Mouse (Mus musculus) liver, postnatal 0 days (tissue): Measurements from ENCODE around the gene Ttc23l. TPM values are rescaled to one million over a fixed set of nuclear protein-coding genes. Genes with fewer than 3 reads are reported as not detected.

Experiments
- ATAC-seq: fragments of 200-750 bp; cut with Nextera tagmentation; 2 replicates; pipeline ENCODE4 v1.8.0; 2017; ENCODE audit warnings: mild to moderate bottlenecking, moderate library complexity
- DNase-seq: peaks from one replicate; pipeline ENCODE4 v3.0.0-alpha.2; 2016
- H3K27ac ChIP-seq: fragments of 300-500 bp; sonication (generic); 2 replicates; pipeline ENCODE4 v1.5.1; 2014; ENCODE audit warnings: antibody characterized with exemption, moderate library complexity, mild to moderate bottlenecking, low read depth
- H3K27me3 ChIP-seq: fragments of 300-500 bp; sonication (generic); 2 replicates; pipeline ENCODE4 v1.6.1; 2014; ENCODE audit warnings: low read length, control low read depth, mixed read lengths; ENCODE audit not compliant: insufficient read depth
- H3K36me3 ChIP-seq: fragments of 300-500 bp; sonication (generic); replicated peaks from 2 replicates; pipeline ENCODE4 v1.6.1; 2014; ENCODE audit warnings: mild to moderate bottlenecking, control low read depth, low read length, moderate library complexity, mixed read lengths; ENCODE audit not compliant: insufficient read depth
- H3K4me1 ChIP-seq: fragments of 300-500 bp; sonication (generic); 2 replicates; pipeline ENCODE4 v1.6.1; 2014; ENCODE audit warnings: antibody characterized with exemption, mild to moderate bottlenecking, control low read depth; ENCODE audit not compliant: insufficient read depth
- H3K4me2 ChIP-seq: fragments of 300-500 bp; sonication (generic); 2 replicates; pipeline ENCODE4 v1.6.1; 2014; ENCODE audit warnings: low read depth, mild to moderate bottlenecking, low read length, moderate library complexity, mixed read lengths
- H3K4me3 ChIP-seq: fragments of 300-500 bp; sonication (generic); 2 replicates; pipeline ENCODE4 v1.5.1; 2014; ENCODE audit warnings: low read depth, low read length
- H3K9ac ChIP-seq: fragments of 300-500 bp; sonication (generic); replicated peaks from 2 replicates; pipeline ENCODE4 v1.6.1; 2014; ENCODE audit warnings: mild to moderate bottlenecking, moderate library complexity
- H3K9me3 ChIP-seq: fragments of 300-500 bp; sonication (generic); 2 replicates; pipeline ENCODE4 v1.6.1; 2016; ENCODE audit warnings: mild to moderate bottlenecking, control low read depth, low read length, mixed read lengths
- CTCF ChIP-seq: sonication (generic); IDR thresholded peaks from 2 replicates; pipeline ENCODE4 v1.5.1; 2016; ENCODE audit warnings: antibody characterized with exemption, low read depth
- EP300 ChIP-seq: IDR thresholded peaks from 2 replicates; pipeline ENCODE4 v1.6.1; 2016; ENCODE audit warnings: antibody characterized with exemption, low read depth, mild to moderate bottlenecking
- WGBS: fragments of 180-500 bp; shearing (Covaris S2); extraction: QIAGEN DNeasy Blood & Tissue Kit; methylation state at CpG from one replicate; pipeline ENCODE4 v1.1.7; 2014; ENCODE audit not compliant: insufficient replicate concordance; 5-methylcytosine and 5-hydroxymethylcytosine counted together
- polyA plus RNA-seq: library from polyadenylated mRNA; unstranded; fragments of >200 nt; fragmentation: Nextera tagmentation; extraction: Ambion mirVana; gene quantifications from 2 replicates; pipeline ENCODE4 v1.2.1, GENCODE M21; 2015

Ttc23l gene
- polyA plus RNA-seq, result not detected in 2 replicates

GRCm38 (mm10) chr15:10558465-10558864, at the start of gene Ttc23l:
Ttc23l (minus strand) TSS chr15:10558668.
- Histone ChIP-seq H3K36me3 (no peaks in the 10 kb centered on the region), H3K4me2 (no peak within 1 kb of the TSS), H3K27me3 (no peaks in the 10 kb centered on the region), H3K27ac (no peak within 1 kb of the TSS), H3K9ac (no peak within 1 kb of the TSS), H3K4me3 (no peak within 1 kb of the TSS), H3K4me1 (no peaks in the 10 kb centered on the region), H3K9me3 (no peaks in the 10 kb centered on the region)
- 74% methylated on average over 13 of the region's 13 CpGs for WGBS
- TF ChIP-seq CTCF (no peak), EP300 (no peak)
- ATAC-seq, result no peak
- DNase-seq, result no peak

GRCm38 (mm10) chr15:10599413-10599812, 40.9 kb upstream of the Ttc23l start:
- Histone ChIP-seq H3K27me3 (no peaks in the 10 kb centered on the region), H3K27ac (no peak overlapping the region), H3K36me3 (no peaks in the 10 kb centered on the region), H3K9ac (no peak overlapping the region), H3K9me3 (no peaks in the 10 kb centered on the region), H3K4me2 (no peak overlapping the region), H3K4me1 (no peaks in the 10 kb centered on the region; the same call in 1 of the 2 replicates), H3K4me3 (no peak overlapping the region)
- no peak for TF ChIP-seq CTCF
- no peak for TF ChIP-seq EP300
- no peak for DNase-seq
- no peak for ATAC-seq
- 64% methylated on average over 7 of the region's 7 CpGs for WGBS

- TF ChIP-seq EP300 (no peak), CTCF (no peak)
- H3K27ac ChIP-seq, result no peak overlapping the region
- WGBS, result 81% methylated on average over 16 of the region's 16 CpGs
- no peaks in the 10 kb centered on the region for H3K36me3 ChIP-seq
- no peak overlapping the region for H3K4me2 ChIP-seq
- no peaks in the 10 kb centered on the region for H3K9me3 ChIP-seq
- no peaks in the 10 kb centered on the region; the same call in 1 of the 2 replicates for H3K4me1 ChIP-seq
- no peaks in the 10 kb centered on the region for H3K27me3 ChIP-seq
- H3K9ac ChIP-seq, result no peak overlapping the region
- no peak overlapping the region for H3K4me3 ChIP-seq
- ATAC-seq (no peak), DNase-seq (no peak)
Measured at GRCm38 (mm10) chr15:10598259-10599225, 40.1 kb upstream of the Ttc23l start.

- no peaks in the 10 kb centered on the region for H3K36me3 ChIP-seq
- no peak overlapping the region for H3K27ac ChIP-seq
- ATAC-seq, result no peak
- H3K9me3 ChIP-seq, result no peaks in the 10 kb centered on the region
- H3K4me1 ChIP-seq, result no peaks in the 10 kb centered on the region; the same call in 1 of the 2 replicates
- H3K9ac ChIP-seq, result no peak overlapping the region
- no peak overlapping the region for H3K4me2 ChIP-seq
- H3K4me3 ChIP-seq, result no peak overlapping the region
- DNase-seq, result no peak
- 84% methylated on average over 9 of the region's 9 CpGs for WGBS
- H3K27me3 ChIP-seq, result no peaks in the 10 kb centered on the region
- TF ChIP-seq EP300, result no peak
- no peak for TF ChIP-seq CTCF
Measured at GRCm38 (mm10) chr15:10596871-10597270, 38.4 kb upstream of the Ttc23l start.

GRCm38 (mm10) chr15:10595408-10595807, 36.9 kb upstream of the Ttc23l start:
- no peaks in the 10 kb centered on the region for H3K27me3 ChIP-seq
- H3K9me3 ChIP-seq, result no peaks in the 10 kb centered on the region
- no peak overlapping the region for H3K4me2 ChIP-seq
- no peak overlapping the region for H3K4me3 ChIP-seq
- DNase-seq (no peak), ATAC-seq (no peak)
- TF ChIP-seq CTCF (no peak), EP300 (no peak)
- no peaks in the 10 kb centered on the region; the same call in 1 of the 2 replicates for H3K4me1 ChIP-seq
- 81% methylated on average over 6 of the region's 6 CpGs for WGBS
- no peak overlapping the region for H3K9ac ChIP-seq
- H3K36me3 ChIP-seq, result no peaks in the 10 kb centered on the region
- H3K27ac ChIP-seq, result no peak overlapping the region

- Histone ChIP-seq H3K27ac (no peak overlapping the region), H3K36me3 (no peaks in the 10 kb centered on the region), H3K9me3 (no peaks in the 10 kb centered on the region), H3K27me3 (no peaks in the 10 kb centered on the region), H3K4me1 (no peaks in the 10 kb centered on the region; the same call in 1 of the 2 replicates), H3K4me2 (no peak overlapping the region), H3K9ac (no peak overlapping the region), H3K4me3 (no peak overlapping the region)
- TF ChIP-seq CTCF (no peak), EP300 (no peak)
- ATAC-seq (no peak), DNase-seq (no peak)
- 84% methylated on average over 10 of the region's 10 CpGs for WGBS
Measured at GRCm38 (mm10) chr15:10594910-10595309, 36.4 kb upstream of the Ttc23l start.
